Mouse (Mus musculus): ENCODE measurements at regions not wholly inside any gene's neighbourhood (a gene's known extent, or its start where the extent isn't known, plus 50 kb on each side); places are given as distances from the start of the nearest gene placed in this dataset.

DNA sequence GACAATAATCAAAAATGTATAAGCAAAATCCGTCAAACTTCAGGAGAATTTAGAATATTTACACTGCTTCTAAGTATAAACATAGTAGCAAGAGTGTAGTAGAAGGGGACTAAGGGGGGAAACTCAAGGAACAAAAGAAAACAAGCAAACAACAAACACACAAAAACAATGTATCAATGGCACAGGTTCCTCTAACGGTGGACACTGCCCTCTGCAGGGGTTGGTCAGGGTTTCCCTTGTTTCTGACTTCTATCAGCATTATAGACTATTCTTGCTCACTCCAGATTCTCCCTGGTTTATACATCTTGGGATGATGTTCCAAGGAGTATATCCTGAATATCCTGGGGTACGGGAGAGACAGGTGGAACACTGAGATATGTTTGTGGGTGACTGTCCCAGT lies 147.3 kb upstream of the Ppp2r3a start:
- DNase-seq (ENCODE audit: low spot score), result no peak

DNA sequence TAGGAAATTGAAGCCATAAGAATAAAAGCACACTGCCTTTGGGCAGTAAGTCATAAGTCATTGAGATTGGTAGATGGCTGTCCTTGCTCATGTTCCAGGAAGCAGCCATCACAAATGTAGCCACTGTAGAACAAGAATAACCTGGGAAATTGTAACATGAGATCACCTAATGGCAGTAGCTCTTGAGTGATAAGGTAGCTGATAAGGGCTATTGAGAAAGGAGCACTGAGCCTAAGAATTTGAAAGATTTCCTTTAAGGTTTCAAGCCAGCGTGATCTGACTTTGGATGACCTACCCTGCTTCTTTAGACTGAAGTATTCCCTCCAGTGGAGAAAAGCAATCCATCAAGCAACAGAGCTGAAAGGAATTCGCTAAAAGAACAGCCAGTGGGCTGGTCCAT lies 117.8 kb upstream of the Ppp2r3a start:
- DNase-seq (ENCODE audit: low spot score), result peak; percentile 15

DNA sequence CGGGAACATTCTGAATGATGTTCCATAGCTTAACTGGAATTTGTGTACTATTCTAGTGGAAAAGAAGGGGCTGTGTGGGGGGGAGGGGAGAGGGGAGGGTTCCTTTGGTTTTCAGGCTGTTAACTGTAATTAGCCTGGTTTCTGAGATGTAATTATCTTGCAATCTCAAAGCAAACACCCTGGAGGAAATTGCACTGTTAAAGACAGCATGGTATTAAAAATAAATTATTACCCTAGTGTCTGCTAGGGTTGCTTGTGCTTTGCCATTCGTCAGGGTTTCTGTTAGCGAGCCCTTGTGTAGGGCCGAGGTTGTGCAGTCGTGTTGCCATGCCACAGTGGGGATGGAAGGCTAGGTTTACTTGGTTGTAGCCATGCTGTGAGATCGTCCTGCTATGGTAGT lies 105.0 kb upstream of the Ppp2r3a start:
- no peak for DNase-seq (ENCODE audit: low spot score)

DNA sequence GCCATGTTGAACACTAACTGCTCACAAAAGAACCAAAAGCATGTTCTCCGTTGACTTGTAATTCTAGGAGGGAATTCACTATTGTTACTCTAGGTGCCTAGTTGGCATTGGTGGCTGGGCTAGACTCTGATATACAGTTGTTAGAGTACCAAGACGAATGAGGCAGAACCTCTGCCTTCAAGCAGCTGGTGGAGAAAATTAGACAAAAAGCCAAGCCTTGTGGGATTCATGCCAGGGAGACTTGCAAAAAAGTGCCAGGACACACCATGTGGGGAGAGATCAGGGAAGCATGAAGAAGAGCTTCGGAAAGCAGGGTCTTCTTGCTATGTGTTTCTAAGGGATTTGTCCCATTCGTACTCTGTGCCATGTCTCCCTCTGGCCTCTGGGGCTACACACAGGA lies 97.2 kb upstream of the Ppp2r3a start:
- no peak for DNase-seq (ENCODE audit: low spot score)

DNA sequence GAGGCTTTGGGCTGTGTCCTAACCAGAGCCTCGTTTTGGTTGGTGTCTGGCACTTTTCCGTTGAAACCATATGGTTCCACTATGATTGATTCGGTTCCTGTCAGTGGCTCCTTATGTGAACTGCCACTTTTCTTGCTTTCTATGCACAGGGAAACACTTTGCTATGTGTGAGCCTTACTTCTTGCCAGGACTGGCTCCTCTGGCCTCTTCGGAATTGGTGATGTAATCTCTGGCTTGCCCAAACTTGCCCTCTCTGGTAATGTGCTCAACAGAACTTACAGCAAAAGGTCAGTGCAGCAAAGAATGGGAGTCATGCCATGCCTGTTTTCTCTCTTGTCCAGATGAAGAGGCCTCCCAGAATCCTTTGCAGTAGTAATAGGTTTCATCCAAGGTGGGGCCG lies 91.3 kb upstream of the Ppp2r3a start:
- DNase-seq (ENCODE audit: low spot score), result peak; percentile 10

DNA sequence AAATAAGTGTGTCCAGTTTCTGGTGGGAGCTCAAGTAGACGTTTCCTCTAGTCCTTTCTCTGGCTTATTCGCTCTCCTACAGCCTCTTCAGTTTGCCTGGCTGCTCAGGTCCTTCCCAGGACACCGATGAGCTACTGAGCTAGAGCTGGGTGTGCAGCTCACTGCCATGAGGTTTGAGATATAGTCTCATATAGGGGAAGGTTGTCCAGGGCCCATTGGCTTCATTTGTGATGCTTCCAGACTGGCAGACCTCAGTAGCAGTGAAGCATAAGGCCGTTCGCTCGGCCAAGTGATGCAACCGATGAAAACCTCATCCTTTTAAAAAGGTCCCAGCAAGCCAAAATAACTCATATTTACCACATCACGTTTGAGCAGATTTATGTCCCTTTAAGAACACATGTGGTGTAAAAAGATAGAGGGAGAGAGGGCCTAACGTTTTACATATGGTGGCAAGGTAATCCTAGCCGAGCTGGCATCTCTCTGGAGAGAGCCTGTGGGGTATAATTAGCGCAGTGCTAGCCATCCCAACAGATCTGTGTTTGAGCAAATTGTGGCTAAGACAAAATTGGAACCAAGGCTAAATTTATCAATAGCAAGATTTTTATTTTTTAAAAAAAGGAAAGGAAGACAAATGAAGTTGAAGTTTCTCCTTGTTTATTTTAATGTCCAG lies 89.3 kb upstream of the Ppp2r3a start:
- no peak for DNase-seq (ENCODE audit: low spot score)

DNA sequence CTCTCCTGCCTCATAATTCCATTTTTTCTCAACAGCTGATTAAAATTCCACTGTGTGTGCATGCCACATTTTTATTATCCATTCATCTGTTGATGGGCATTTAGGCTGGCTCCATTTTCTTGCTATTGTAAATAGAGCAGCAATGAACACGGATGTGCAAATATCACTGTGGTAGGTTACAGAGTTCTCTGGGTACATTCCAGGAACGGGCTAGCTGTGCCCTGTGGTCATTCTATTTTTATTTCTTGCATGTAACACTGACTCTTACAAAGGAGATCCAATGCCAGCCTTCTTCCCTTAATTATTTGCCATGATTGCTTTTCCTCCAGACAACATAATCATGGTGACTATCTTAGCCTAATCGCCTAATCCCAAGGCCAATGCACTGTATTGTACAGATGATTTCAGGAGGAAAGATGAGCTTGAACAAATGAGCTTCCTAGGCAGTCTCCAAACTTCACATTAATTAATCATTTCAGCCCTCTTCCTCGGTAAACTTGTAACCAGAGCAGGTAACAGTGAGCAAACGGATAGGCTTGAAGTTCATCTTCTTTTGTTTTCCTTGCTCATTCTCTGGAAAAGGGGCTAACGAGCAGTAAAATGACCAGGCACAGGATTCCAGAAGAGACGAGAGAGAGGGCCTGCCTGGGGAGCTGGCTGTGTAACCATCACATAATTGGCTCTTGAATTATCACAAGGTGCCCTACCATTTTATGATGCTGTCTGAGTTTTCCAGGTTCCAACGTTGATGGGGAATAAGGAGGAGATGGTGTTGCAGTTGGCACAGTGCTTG lies 77.6 kb upstream of the Ppp2r3a start:
- DNase-seq (ENCODE audit: low spot score), result no peak

DNA sequence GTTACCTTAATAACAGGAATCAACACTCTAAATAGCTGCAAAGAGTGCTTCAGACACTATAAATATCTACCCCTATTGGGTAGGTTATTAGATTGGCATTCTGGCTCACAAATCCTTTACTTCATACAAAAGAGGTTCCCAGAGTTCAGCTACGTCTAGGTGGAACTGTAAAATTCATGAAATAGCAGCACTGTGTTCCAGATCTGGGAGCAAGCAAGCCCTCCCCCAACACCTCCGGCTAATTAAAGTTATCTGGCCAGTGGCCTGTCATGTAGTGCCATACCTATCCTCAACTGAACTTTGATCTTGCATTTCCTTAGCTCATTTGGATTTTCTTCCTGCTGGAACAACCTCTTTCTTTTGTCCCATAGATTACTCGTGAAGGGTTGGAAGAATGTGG lies 75.4 kb upstream of the Ppp2r3a start:
- DNase-seq (ENCODE audit: low spot score), result no peak

DNA sequence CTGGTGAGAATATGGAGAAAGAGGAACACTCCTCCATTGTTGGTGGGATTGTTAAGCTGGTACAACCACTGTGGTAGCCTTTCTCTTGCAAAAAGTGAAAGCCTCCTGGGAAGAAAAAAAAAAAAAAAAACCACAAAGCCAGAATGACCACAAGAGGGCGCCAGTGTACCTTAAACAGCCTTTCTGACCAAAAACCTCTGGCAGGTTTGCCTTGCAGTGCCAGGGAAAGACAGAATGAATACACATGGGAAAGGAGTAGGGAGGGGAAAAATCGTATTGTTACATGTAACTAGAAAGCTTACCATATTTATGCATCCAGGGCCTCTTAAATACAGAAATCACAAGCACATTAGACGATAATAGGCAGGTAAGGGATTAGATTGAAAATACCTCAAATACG lies 62.4 kb upstream of the Ppp2r3a start:
- peak; percentile 38 for DNase-seq (ENCODE audit: low spot score)

DNA sequence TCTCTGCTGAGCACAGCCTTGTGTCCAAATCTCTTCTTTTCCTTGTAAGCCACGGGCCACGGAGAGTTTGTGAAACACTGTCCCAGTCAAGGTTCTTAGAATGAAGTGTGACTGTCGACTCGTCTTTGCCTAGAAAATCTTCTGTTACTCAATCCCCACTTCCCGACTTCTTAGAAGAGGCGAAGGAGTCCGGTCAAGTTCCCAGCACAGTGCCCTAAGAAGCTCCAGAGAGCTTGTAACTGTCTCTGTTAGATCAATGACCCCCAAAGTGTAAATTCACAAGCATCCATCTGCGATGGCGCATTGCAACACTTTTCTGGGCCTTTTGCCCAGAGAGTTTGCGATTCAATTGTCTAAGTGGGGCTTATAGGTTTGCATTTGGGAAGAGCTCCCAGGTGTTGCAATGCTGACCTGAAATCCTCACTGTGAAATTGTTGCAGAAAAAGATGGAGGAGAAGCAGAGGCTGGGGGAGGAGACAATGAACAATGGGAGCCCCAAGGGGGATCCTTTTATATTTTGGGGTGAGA lies 54.9 kb upstream of the Ppp2r3a start:
- DNase-seq (ENCODE audit: low spot score), result no peak

DNA sequence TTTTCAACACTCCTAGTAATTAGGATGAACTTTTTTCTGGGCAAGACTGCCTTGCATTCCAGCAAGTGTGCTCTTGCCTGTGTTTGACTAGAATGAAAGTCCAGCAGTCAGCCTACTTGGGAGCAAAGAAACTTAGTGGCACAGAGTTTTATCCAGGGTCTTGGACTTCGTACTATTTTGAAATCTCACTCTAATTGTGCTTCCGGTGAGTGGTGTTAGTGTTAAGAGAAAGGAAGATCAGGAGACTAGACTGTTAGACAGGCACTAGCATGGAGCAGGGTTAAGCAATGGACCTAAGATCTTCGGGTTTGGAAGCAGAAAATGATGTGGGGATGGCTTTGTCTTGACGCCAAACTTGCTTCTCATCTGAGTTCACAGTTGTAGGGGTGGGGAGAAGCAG lies 54.1 kb upstream of the Ppp2r3a start:
- no peak for DNase-seq (ENCODE audit: low spot score)
